Mouse (Mus musculus): ENCODE results near the gene Phip. TPM values are rescaled to one million over a fixed set of nuclear protein-coding genes. Genes with fewer than 3 reads are reported as not detected.

Phip gene
- polyA plus RNA-seq, 1 experiment from 2014 or later = 20.6 TPM

DNA sequence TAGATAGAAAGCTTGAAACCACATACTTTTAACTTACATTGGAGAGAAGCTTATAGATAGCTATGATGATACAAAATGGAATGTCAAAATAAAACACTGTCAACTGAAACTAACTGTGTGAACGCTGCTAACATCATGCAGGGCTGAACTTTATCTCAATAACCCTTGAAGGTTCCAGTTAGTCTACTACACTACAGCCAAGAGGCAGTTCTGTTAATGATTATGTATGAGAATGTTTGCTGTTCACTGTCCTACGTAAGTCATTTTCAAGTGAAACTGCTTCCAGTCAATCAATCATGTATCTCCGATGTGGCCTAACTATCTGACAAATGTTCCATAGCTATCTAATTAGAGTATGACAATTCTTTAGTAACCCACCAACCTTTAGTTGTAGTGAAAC is 107.6 kb downstream of the Phip start:
- no peak for ATAC-seq (ENCODE audit: insufficient read depth)
- no peak overlapping the region for H3K4me3 ChIP-seq (replicated peaks)
- no peak overlapping the region for H3K4me2 ChIP-seq
- no peaks in the 10 kb centered on the region for H3K4me1 ChIP-seq (replicated peaks)
- WGBS (ENCODE audit: insufficient replicate concordance) = 77% methylated on average over 3 of the region's 3 CpGs
- H3K9me3 ChIP-seq (replicated peaks) = no peaks in the 10 kb centered on the region
- no peak overlapping the region for H3K9ac ChIP-seq
- peaks cover 14% of the 10 kb centered on the region for H3K36me3 ChIP-seq (replicated peaks)
- no peak overlapping the region for H3K27ac ChIP-seq (replicated peaks)
- H3K27me3 ChIP-seq = no peaks in the 10 kb centered on the region

DNA sequence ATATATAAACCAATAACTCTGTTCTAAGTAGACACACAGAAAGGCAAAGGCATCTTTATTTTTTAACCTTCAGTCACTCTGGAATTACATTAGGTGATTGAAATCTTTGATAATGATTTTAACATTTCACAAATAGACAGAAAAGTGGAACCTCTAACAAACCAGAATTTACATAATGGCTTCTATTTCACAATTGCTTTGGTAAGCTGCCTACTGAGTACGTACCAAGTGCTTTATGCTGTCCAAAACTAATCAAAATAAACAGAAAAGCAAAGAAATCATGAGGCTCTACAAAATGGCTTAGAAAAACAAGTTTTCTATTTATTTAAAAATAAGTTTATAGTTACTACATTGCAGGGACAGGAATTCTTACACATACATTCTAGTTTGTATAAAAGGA is 109.2 kb downstream of the Phip start:
- no peak overlapping the region for H3K27ac ChIP-seq (replicated peaks)
- H3K36me3 ChIP-seq (replicated peaks) = peaks cover 5% of the 10 kb centered on the region
- no peaks in the 10 kb centered on the region for H3K9me3 ChIP-seq (replicated peaks)
- no peak overlapping the region for H3K4me2 ChIP-seq
- no peak overlapping the region for H3K4me3 ChIP-seq (replicated peaks)
- 0 out of 2 replicates have a peak, but pooled peaks cover 6% of the 10 kb centered on the region for H3K4me1 ChIP-seq (replicated peaks)
- no peaks in the 10 kb centered on the region for H3K27me3 ChIP-seq
- no peak overlapping the region for H3K9ac ChIP-seq
- ATAC-seq (ENCODE audit: insufficient read depth) = no peak
- 86% methylated on average over 1 of the region's 1 CpGs for WGBS (ENCODE audit: insufficient replicate concordance)

DNA sequence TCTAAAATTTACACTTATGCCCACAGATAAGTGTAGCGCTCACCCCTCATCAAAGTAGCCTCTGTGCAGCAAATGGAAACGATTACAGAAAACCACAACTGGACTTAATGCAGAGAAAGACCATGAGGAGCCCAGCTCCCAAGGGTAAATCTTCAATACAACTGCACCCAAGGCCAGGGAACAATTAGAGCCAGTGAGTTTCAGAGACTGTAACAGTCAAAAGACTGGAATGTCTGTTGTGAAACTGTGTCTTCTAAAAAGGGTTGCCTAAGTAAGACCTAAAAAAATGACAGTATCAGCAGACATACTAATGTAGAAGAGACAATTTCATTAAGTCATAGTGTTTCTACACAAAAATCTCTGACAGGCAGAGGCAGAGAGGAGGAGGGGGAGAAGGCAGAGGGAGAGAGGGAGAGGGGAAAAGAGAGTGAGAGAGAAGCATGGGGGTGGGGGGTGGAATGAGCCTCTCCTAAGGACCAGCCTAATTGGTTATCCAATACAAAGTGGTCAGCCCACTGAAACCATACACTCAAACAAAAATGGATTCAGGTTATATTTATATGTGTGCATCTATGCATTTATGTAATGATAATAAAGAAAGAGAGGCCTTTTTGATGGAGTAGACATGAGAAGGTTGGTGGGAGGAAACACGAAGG is 113.4 kb downstream of the Phip start:
- H3K36me3 ChIP-seq (replicated peaks) = 0 out of 2 replicates have a peak, but pooled peaks cover 3% of the 10 kb centered on the region
- WGBS (ENCODE audit: insufficient replicate concordance) = 77% methylated on average over 3 of the region's 3 CpGs
- no peak overlapping the region for H3K27ac ChIP-seq (replicated peaks)
- no peak overlapping the region for H3K9ac ChIP-seq
- H3K4me2 ChIP-seq = no peak overlapping the region
- no peak for ATAC-seq (ENCODE audit: insufficient read depth)
- H3K9me3 ChIP-seq (replicated peaks) = no peaks in the 10 kb centered on the region
- H3K4me3 ChIP-seq (replicated peaks) = no peak overlapping the region
- 0 out of 2 replicates have a peak, but pooled peaks cover 6% of the 10 kb centered on the region for H3K4me1 ChIP-seq (replicated peaks)
- H3K27me3 ChIP-seq = no peaks in the 10 kb centered on the region

DNA sequence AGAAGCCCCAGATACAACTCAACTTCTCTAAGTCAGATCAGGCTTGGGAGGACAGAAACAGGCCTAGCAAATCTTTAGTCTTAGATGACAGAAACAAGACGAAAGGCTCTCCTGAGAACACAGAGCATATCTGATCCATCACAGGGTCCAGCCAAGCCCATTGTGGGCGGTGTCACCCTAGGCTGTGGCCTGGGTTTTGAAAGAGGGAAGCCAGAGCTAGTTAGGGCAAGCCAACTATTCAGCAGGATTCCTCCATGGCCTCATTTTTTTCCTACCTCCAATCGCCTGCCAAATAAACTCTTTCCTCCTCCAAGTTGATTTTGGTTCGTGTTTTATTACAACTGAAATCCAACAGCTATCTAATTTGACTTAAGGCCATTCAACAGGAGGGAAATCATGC is 114.0 kb downstream of the Phip start:
- Histone ChIP-seq H3K36me3 (replicated peaks) (0 out of 2 replicates have a peak, but pooled peaks cover 3% of the 10 kb centered on the region), H3K4me1 (replicated peaks) (0 out of 2 replicates have a peak, but pooled peaks cover 6% of the 10 kb centered on the region), H3K27ac (replicated peaks) (no peak overlapping the region), H3K27me3 (no peaks in the 10 kb centered on the region), H3K4me3 (replicated peaks) (no peak overlapping the region), H3K9ac (no peak overlapping the region), H3K4me2 (no peak overlapping the region), H3K9me3 (replicated peaks) (no peaks in the 10 kb centered on the region)
- 53% methylated on average over 4 of the region's 4 CpGs for WGBS (ENCODE audit: insufficient replicate concordance)
- no peak for ATAC-seq (ENCODE audit: insufficient read depth)

DNA sequence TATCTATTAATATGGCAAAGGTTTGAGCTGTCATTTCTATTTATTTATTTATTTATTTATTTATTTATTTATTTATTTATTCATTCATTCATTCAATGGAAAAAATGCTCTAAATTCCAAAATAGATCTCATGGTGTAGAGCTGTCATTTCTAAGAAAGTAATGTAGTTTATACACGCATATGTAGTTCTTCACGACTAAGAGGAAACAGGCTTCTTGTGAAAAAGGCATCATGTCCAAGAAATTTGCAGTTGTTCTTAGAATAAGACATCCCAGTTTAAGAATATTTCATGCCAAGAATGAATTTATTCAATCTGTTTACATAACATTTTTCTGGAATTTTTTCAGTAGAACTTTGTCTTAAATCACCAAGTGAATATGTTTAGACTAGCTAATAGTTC is 114.5 kb downstream of the Phip start:
- H3K9me3 ChIP-seq (replicated peaks) = no peaks in the 10 kb centered on the region
- no peaks in the 10 kb centered on the region for H3K27me3 ChIP-seq
- 0 out of 2 replicates have a peak, but pooled peaks cover 3% of the 10 kb centered on the region for H3K36me3 ChIP-seq (replicated peaks)
- H3K4me3 ChIP-seq (replicated peaks) = no peak overlapping the region
- no peak overlapping the region for H3K9ac ChIP-seq
- H3K4me2 ChIP-seq = no peak overlapping the region
- ATAC-seq (ENCODE audit: insufficient read depth) = no peak
- 0 out of 2 replicates have a peak, but pooled peaks cover 6% of the 10 kb centered on the region for H3K4me1 ChIP-seq (replicated peaks)
- no peak overlapping the region for H3K27ac ChIP-seq (replicated peaks)
- WGBS (ENCODE audit: insufficient replicate concordance) = 72% methylated on average over 2 of the region's 2 CpGs

DNA sequence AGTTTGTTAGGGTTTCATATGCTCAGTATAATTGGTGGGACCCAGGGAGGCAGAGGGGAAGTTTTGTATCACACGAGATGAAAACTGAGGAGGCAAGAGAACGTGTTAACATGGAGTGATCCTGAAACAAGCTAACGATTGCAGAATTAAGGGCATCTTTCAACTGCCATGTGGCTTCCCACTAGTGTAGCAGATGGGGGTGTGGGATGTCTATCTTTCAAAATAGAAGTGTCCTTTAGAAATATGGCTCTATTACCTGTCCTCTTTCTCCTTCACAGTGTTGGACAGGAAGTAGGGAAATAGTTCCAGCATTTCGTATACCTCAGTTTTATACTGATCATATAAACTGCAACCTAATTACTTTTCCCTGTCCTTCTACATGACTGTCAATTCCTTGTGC is 119.1 kb downstream of the Phip start:
- Histone ChIP-seq H3K27me3 (no peaks in the 10 kb centered on the region), H3K36me3 (replicated peaks) (no peaks in the 10 kb centered on the region), H3K4me3 (replicated peaks) (no peak overlapping the region), H3K9ac (no peak overlapping the region), H3K4me2 (no peak overlapping the region), H3K9me3 (replicated peaks) (no peaks in the 10 kb centered on the region), H3K4me1 (replicated peaks) (0 out of 2 replicates have a peak, but pooled peaks cover 1% of the 10 kb centered on the region), H3K27ac (replicated peaks) (no peak overlapping the region)
- 69% methylated on average over 4 of the region's 4 CpGs for WGBS (ENCODE audit: insufficient replicate concordance)
- no peak for ATAC-seq (ENCODE audit: insufficient read depth)

DNA sequence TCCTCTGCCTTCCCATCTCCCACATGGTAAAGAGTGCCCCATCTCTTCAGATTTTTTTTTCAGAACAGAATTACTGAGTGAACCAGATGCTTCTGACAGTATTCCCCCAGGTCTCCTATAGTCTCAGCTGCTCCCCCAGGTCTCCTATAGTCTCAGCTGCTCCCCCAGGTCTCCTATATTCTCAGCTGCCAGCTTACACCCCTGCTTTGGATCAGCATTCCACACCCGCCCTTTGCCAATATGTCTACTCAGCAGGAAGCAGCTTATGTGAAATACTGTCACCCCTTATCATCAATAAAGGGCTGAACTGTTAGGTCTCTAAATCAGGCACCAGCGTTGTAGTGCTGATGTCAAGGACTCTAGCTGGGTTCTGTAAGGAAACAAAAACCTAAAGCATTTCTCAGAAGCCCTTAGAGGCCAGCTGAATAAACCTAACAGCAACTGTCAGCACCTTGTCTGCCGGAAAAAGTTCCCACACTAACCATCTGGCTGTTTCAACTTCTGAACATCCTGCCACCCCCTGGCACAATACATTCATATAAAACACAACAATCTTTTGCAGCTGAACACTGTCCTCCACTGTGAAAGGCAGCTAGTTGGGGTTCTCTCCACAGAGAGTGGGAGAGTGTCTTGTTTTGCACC is 120.2 kb downstream of the Phip start:
- 28% methylated on average over 3 of the region's 3 CpGs for WGBS (ENCODE audit: insufficient replicate concordance)
- no peaks in the 10 kb centered on the region for H3K9me3 ChIP-seq (replicated peaks)
- H3K4me2 ChIP-seq = no peak overlapping the region
- no peak overlapping the region for H3K9ac ChIP-seq
- no peaks in the 10 kb centered on the region for H3K36me3 ChIP-seq (replicated peaks)
- H3K4me1 ChIP-seq (replicated peaks) = no peaks in the 10 kb centered on the region
- H3K27me3 ChIP-seq = no peaks in the 10 kb centered on the region
- ATAC-seq (ENCODE audit: insufficient read depth) = no peak
- no peak overlapping the region for H3K4me3 ChIP-seq (replicated peaks)
- no peak overlapping the region for H3K27ac ChIP-seq (replicated peaks)

DNA sequence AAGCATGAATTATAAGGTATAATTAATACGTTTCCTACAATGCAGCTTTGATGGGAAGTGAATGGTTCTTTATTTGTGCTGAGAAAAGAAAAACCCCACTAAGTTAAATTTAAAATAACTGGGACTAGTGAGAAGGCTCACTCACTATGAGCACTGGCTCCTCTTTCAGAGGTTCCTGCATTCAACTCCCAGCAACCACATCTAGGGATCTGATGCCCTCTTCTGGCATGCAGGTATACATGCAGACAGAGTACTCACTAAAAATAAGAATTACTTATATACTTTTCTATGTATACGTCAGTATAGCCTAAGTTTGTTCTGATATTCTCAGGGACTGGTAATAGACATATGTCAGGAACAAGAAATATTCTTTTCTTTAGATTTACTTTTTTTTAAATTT is 121.3 kb downstream of the Phip start:
- no peak for ATAC-seq (ENCODE audit: insufficient read depth)
- no peaks in the 10 kb centered on the region for H3K4me1 ChIP-seq (replicated peaks)
- H3K36me3 ChIP-seq (replicated peaks) = no peaks in the 10 kb centered on the region
- no peaks in the 10 kb centered on the region for H3K27me3 ChIP-seq
- H3K9ac ChIP-seq = no peak overlapping the region
- no peak overlapping the region for H3K4me3 ChIP-seq (replicated peaks)
- H3K4me2 ChIP-seq = no peak overlapping the region
- no peaks in the 10 kb centered on the region for H3K9me3 ChIP-seq (replicated peaks)
- H3K27ac ChIP-seq (replicated peaks) = no peak overlapping the region
- 35% methylated on average over 2 of the region's 2 CpGs for WGBS (ENCODE audit: insufficient replicate concordance)

DNA sequence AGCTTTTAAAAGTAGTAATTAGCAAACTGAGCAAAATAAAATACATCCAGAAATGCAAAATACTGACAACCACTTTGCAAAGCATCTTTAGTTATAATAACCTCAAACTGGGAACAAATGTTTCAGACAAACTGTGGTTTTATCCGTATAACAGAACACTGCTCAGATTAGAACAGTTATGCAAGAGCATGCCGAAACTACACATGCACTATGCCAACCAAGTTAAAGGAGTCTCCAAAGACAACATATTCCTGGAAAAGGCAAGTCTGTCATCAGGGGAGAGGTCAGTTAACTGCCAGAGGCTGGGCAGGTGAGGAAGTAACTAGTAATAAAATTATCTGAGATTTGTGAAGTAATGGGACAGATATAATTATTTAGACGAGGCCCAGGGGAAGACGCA is 132.6 kb downstream of the Phip start:
- WGBS (ENCODE audit: insufficient replicate concordance) = 70% methylated on average over 4 of the region's 4 CpGs
- Histone ChIP-seq H3K4me2 (no peak overlapping the region), H3K36me3 (replicated peaks) (no peaks in the 10 kb centered on the region), H3K27ac (replicated peaks) (no peak overlapping the region), H3K27me3 (no peaks in the 10 kb centered on the region), H3K4me1 (replicated peaks) (no peaks in the 10 kb centered on the region), H3K9ac (no peak overlapping the region), H3K4me3 (replicated peaks) (no peak overlapping the region), H3K9me3 (replicated peaks) (no peaks in the 10 kb centered on the region)
- ATAC-seq (ENCODE audit: insufficient read depth) = no peak

DNA sequence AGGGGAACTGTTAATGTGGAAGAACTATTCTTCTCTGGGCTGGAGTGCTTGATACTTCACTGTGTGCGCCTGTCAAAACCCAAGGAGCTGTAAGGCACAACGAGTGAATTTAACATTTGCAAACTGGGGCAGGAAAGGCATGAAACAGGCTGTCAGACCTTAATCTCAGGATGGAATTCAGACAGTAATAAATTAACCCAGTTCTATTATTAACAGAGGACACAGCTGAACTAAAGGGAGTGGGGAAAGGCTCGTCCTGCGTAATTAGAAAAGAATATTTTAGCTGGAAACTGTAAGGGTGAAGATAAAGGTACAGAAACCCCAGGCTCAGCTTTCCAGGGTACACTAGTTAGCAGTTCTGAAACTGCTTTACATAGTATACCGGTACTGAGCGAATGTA is 139.4 kb downstream of the Phip start:
- Histone ChIP-seq H3K9ac (no peak overlapping the region), H3K27me3 (no peaks in the 10 kb centered on the region), H3K4me3 (replicated peaks) (no peak overlapping the region), H3K4me1 (replicated peaks) (no peaks in the 10 kb centered on the region), H3K9me3 (replicated peaks) (no peaks in the 10 kb centered on the region), H3K36me3 (replicated peaks) (no peaks in the 10 kb centered on the region), H3K27ac (replicated peaks) (no peak overlapping the region), H3K4me2 (no peak overlapping the region)
- 71% methylated on average over 6 of the region's 6 CpGs for WGBS (ENCODE audit: insufficient replicate concordance)
- ATAC-seq (ENCODE audit: insufficient read depth) = no peak

DNA sequence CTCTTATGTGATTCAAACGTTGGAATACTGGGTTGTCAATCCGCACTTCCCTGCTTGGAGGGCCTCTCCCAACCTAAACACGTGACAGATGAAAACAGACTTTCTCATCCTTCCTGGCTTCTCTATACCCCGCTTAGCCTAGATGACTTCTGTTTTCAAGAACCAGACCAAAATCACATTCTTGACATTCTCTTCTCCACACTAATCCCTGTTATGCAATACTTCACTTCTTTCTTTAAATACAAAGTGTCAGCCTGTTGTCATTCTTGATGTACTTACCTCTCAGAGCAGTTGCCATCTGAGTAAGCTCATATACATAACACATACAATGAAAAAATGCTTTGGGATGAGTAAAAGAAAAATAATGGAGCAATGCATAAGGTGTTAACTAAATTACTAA is 143.4 kb downstream of the Phip start:
- no peaks in the 10 kb centered on the region for H3K36me3 ChIP-seq (replicated peaks)
- peaks cover 15% of the 10 kb centered on the region for H3K4me1 ChIP-seq (replicated peaks)
- H3K27ac ChIP-seq (replicated peaks) = no peak overlapping the region
- no peak overlapping the region for H3K4me3 ChIP-seq (replicated peaks)
- no peak overlapping the region for H3K9ac ChIP-seq
- WGBS (ENCODE audit: insufficient replicate concordance) = 63% methylated on average over 4 of the region's 4 CpGs
- H3K27me3 ChIP-seq = no peaks in the 10 kb centered on the region
- H3K4me2 ChIP-seq = no peak overlapping the region
- no peaks in the 10 kb centered on the region for H3K9me3 ChIP-seq (replicated peaks)
- ATAC-seq (ENCODE audit: insufficient read depth) = no peak

Data from liver, embryonic 15.5 days (tissue).